Mouse (Mus musculus) testis, postnatal 14 days (tissue): ENCODE measurements around the gene Grpr.

ENCODE experiments used
- DNase-seq: peaks from one replicate; pipeline ENCODE4 v3.0.0; 2021; ENCODE audit warnings: low spot score

Gene Grpr

GRCm38 (mm10) chrX:163549666-163550065 lies at the start of gene Grpr:
Grpr (minus strand) TSS chrX:163549677.
- no peak for DNase-seq

GRCm38 (mm10) chrX:163560521-163560920 lies 11.0 kb upstream of the Grpr start:
- no peak for DNase-seq

GRCm38 (mm10) chrX:163547042-163547441 lies 2.4 kb downstream of the Grpr start:
- no peak for DNase-seq

GRCm38 (mm10) chrX:163532836-163533235 lies 16.6 kb downstream of the Grpr start:
- DNase-seq: no peak

GRCm38 (mm10) chrX:163518963-163519541 lies 30.4 kb downstream of the Grpr start:
- DNase-seq: no peak

- DNase-seq: no peak
Measured at GRCm38 (mm10) chrX:163511766-163512165, 37.7 kb downstream of the Grpr start.

- no peak for DNase-seq
Measured at GRCm38 (mm10) chrX:163502088-163502487, 47.4 kb downstream of the Grpr start.
